Mouse (Mus musculus): ENCODE measurements around the gene Scgb2b26.
"Not testable (repeated sequence)": the region's sequence is repeated elsewhere in the genome, so short reads cannot be mapped to it uniquely, and the experiment has no call there.

Gene Scgb2b26

GRCm38 (mm10) chr7:33944940-33945339, at the start of gene Scgb2b26:
TSS of gene Scgb2b26 (minus strand) at chr7:33945040.
- no peak for DNase-seq

- not testable (repeated sequence) for DNase-seq
Measured at GRCm38 (mm10) chr7:33982281-33982680, 37.4 kb upstream of the Scgb2b26 start.

GRCm38 (mm10) chr7:33902982-33903381, 41.9 kb downstream of the Scgb2b26 start:
- DNase-seq, result no peak

DNA sequence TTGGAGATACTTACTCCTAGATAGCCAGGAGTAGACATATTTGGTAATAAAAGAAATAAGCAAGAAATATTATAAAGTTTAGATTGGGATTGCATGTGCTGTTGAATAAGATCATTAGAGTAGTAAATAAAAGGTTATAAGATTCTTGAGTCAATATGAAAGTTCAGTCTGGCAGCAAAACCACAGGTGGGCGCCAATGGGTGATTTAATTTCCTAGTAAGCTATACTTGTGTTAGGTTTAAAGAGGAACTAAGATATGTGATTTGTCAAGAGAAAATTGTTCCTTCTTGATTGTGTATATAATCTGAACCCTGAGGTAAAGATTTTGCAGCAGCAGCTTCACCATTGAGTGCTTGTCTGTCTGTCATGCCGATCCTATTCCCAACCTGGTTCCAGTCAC, 44.0 kb downstream of the Scgb2b26 start:
- no peak for DNase-seq

DNA sequence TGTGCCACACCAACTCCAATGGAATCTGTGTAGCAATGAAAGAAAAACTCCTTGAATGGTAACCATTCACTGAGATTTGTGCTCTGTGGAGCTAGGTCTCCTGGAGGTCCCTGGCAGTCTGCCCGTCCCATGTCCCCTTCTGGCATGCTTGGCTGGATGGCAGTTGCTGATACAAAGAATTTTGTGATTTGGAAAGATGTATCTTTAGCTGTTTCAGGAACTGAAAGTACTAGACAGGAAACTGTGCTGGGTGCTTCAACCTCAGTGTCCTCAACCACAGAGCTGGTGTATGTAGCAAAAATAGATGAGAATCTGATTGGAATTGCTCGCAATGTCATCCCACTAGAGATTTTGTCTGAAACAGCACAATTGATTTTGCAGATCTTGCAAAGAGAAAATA, 44.8 kb downstream of the Scgb2b26 start:
- DNase-seq, result peak; percentile 97
